Mouse (Mus musculus): ENCODE results near the gene Cyp2s1.

Gene Cyp2s1

DNA sequence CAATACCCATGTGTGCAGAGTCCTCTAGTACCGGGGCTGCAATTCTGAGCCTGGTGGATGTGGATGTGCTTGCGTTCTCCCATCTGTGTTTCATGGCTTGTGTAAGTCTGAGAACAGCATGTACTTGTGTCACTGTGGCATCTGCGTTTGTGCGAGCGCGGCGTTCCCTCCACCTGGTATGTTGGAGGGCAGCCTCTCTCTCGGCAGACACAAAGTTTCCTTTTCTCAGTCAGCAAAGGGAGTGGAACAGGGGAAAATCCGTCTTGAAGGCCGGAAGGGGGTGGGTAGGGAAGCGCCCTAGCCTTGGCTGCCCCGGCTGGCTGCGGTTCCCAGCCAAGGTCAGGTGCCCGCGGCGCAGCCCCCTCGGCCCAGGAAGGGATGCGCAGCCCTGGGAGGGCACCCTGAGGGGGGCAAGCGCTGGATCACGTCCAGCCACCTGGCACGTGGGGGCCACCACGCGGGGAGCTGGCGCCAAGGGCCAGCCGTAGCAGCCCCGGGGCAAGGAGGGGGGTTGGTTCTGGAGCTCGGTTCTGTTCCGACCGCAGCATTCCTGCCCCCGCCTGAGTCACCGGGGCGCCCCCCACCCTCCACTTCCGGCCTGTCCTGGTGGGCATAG, 35.3 kb downstream of the Cyp2s1 start:
- DNase-seq (ENCODE audit: low spot score) = peak; percentile 40

DNA sequence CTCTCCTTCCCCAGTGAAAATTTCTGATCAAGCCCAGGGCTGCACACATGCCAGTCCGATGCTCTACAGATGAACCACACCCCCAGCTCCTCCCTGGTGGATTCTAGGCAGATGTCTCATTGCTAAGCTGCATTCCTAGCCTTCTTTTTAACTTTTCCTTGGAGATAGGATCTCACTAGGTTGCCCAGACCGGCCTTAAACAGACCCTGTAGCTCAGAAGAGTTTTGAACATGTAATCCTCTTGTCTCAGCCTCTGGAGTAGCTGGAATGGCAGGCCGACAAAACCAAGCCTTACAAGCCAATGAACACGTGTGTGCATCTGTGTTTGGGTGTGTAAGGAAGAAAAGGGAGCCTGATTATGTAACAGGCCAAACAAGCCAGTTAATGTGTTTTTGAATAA, 36.0 kb downstream of the Cyp2s1 start:
- DNase-seq (ENCODE audit: low spot score) = peak; percentile 10

DNA sequence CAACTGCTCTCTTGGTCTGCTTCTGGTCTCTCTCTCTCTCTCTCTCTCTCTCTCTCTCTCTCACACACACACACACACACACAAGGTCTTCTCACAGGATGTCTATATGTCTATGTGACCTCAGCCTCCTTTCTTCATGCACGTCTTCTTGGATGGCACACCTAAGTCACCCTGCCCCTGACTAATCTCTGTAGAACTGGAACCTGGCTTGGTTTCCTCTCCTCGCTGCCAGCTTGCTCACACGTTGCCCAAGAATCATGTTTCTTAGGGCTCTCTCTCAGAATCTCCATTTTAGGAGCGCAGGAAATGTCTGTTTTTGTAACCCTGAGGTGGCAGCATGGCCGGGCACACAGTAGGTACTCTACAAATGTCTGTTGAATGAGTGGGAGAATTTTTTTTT, 36.7 kb downstream of the Cyp2s1 start:
- no peak for DNase-seq (ENCODE audit: low spot score)

DNA sequence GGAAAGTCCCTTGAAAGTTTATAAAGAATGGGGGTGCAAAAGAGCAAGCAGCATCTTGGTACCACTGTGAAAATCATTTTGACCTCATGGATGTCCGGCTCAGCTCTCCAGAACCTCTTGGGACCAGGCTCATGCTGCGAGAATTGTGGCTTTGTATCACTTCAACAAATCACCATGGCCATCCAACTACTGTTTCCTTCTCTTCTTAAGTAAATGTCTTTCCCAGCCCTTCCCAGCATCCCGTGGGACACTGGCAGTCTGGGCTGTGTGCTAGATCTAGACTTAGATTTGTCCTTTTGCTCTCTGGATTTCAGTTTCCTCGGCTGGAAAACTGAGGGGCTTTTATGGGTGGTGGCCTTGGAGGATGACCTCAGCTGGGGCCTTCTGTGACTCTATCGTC, 48.5 kb downstream of the Cyp2s1 start:
- DNase-seq (ENCODE audit: low spot score) = no peak

DNA sequence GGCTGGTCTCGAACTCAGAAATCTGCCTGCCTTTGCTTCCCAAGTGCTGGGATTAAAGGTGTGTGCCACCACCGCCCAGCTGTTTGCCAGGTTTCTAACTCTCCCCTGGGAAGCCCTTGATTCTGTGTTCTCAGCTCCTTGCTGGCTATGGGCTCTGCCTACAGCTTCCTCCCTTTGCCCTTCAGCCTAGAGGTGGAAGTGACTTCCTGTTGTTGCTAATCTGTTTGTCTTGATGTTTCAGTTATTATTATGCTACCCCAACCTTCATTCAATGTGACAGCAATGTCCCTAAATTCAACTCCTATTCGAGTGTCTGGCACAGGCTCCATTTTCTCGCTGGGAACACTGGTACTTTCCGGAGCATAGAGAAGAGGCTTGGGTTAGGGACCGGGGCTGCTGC, 50.6 kb downstream of the Cyp2s1 start:
- no peak for DNase-seq (ENCODE audit: low spot score)

DNA sequence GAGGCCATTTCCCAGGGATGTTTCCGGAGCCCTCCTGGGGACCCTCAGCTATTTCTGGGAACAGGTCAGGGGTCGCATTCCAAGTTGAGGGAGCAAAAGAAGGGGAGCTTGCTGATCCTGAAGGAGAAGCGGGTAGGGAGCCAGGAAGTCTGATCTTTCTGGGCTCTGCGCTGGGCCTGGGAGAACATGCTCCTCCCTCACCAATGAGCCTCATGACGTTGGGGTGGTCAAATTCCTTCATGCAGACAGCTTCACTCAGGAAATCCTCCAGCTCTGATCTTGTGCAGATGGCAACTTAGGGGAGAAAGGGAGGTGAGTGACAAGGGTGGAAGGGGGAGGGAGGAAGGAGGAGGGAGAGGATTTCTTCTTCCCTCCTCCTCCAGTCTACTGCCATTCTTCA, 52.5 kb downstream of the Cyp2s1 start:
- DNase-seq (ENCODE audit: low spot score) = no peak

DNA sequence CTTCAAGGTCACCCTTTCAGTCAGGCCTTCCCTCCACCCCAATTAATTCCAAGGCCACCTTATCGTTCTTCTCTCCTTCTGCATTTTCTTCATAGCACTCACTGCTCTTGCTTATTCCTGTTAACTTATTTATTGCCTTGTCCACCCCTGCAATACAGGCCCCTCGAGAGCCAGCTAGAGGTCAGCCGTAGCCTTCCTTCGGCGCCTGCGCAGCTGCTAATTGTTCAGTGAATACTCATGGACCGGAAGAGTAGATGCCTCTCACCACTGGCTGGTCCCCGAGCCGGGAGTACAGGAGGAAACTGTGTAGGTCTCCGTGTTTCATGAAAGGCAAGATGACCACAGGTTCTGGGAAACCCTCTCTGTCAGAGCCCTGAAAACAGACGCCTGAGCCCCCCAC, 53.0 kb downstream of the Cyp2s1 start:
- no peak for DNase-seq (ENCODE audit: low spot score)

DNA sequence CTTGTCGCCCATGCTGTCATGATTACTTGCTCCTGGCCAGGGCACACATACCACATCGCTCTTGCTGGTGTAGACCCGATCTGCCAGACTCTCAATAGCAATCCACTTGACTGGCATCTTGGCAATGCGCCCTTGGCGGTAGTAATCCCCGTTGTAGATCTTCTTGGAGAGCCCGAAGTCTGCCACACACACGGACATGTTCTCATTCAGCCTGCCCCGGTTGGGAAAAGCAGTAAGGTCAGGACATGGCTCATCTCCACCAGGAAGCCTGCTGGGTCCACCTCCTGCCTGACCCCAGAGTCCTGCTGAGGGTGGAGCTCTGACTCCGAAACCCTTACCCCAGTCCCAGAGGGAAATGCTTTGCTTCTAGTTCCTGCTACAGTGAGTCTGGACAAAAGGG, 55.4 kb downstream of the Cyp2s1 start:
- no peak for DNase-seq (ENCODE audit: low spot score)

DNA sequence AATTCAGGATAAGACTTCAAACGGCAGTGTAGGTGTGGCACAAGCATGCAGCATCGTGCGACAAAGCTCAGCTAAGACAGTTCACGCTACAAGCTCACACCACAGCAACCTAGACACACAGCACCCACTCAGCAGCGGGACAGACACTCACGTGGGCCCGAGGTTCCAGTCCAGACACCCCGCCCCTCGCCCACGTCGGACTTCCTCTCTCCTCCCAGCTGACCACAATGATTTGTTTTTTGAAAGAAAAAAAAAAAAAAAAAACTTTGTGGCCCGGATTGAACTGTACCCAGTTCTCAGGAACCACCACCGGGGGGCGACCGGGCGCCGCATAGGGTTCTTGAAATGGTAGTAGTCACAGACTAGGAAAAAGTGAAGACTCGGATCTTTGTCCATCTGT, 60.7 kb downstream of the Cyp2s1 start:
- peak; percentile 88 for DNase-seq (ENCODE audit: low spot score)

DNA sequence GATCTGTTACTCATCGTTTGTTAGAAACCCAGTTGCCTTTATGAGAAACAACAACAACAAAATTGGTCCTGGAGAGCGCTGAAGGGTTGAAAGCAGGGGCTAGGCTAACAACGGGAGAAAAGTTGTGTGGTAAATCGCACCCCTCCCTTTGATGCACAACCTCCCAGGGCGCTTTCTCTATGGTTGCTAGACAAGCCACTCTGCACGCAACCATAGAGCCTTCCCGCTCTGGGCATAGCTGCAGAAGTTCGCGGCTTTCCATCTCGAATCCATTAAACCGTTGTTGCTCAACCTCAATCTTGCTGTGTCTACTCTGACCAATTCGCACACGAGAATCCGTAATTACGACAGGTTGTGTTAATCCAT, 61.3 kb downstream of the Cyp2s1 start:
- no peak for DNase-seq (ENCODE audit: low spot score)

DNA sequence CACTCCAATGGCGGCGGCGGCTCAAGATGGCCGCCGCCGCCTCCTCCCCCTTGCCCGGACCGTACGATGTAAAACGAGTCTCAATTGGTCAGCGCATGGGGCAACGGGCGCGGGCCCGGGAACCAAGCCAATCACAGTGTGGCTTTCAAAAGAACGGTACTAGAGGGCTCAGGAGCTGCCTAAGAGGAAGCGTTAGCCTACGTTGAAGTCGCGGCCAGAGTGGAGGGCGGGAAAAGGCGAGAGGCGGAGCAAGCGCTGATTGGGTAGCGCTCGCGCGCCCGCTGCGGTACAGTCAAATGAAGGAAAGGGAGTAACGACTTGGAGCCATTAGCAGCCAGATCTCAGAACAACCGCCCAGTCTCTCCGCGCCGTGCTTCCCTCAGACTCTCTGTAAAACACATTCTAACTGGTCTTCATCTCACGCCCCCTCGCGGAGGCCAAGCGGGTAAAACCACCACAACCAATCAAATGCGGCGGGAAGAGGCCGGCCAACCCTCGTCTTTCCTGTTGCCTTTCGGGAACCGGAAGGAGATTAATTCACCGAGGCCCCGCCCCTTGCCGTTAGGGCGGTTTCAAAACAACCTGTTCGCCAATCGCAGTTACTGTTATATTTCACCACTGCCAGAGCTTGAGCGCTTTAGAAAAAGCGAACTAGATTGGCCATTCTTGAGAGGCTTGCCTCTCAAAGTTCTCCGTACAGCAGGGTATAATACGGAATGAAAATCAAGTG, 61.8 kb downstream of the Cyp2s1 start, which contains the start of gene Hnrnpul1:
TSS of gene Hnrnpul1 (minus strand) at position 20 of the 730 bp plus-strand sequence.
- DNase-seq (ENCODE audit: low spot score) = peak; percentile 98

DNA sequence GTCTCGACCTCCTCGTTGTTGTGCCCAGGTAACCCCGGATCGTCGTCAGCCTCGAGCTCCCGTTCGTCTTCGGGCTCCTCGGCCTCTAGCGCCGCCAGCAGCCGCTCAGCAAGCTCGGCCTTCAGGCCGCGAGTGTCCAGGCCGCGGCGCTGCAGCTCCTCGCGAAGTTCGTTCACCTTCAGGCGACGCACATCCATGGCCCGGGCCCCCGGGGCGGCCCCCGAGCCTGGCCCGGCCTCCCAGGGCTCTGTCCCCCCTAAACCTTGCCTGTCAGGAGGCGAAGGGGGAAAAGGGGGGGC, 62.3 kb downstream of the Cyp2s1 start:
- no peak for DNase-seq (ENCODE audit: low spot score)

DNA sequence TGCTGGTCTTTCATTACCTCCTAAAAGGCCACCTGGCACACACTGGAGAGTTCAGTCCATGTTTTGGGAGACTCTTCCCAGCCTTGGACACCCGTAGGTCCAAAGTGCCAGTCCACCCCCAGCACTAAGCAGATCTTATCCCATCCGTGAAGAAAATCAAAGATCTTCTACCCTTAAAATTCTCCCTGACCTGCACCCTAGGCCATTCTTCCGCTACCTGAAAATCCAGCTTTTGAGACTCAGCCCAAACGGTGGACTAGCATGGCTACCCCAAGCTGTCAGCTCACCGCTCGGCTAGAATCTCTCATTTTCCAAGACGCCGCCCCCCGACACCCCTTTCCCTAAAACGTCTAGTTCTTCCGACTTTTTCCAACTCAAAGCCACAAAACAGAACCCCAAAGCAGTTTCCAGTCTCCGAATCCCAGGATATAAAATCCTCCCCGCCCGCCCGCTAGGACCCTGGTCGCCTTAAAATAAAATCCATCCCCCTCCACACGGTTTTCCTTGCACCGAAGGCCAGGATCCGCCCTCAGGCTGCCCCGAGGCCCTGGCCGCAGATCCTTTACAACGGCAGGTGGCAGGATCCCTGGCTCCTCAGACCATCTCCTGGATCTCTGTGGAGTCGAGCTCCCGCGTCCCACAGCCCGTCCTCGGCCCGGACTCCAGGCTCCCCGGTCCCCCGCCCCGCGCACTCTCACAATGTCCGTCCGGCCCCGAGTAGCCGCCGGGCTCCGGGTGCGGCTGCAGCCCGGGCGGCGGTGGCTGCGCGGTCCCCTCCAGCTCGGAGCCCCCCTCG, 62.9 kb downstream of the Cyp2s1 start:
- DNase-seq (ENCODE audit: low spot score) = peak; percentile 55

DNA sequence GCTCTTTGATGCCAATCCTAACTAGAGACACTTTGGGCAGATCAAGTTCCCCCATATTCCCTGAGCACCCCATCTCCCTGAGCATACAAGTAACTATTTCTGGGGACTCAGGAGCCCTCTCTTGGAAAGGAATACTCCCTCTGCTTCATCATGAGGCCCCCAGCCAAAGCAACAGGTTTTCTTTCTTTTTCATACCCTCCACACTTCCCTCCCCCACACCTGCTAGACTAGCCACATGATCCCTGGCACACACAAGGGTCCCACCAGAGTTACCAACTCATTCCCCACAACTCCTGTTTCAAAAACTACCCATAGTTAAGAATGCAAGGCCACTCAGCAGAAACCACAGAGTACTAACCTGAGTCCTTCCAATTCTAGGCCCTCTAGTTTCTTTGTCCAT, 63.6 kb downstream of the Cyp2s1 start:
- DNase-seq (ENCODE audit: low spot score) = no peak

All from MN1 (cell line).